Comparison of ENCODE assay signal across 12 mouse cellular contexts in genomic region chr2:51532709-51533414, GRCm38 (mm10).
DNase-seq lines count a peak whose midpoint lies in the region; ATAC-seq and TF ChIP-seq lines count a peak whose summit lies in the region.
"Had no signal": no experiment of that assay in that cellular context is flagged by ENCODE, and none has a peak within 500 bp of the region (broad histone marks: within the 10 kb centered on the region; RNA-seq: fewer than 3 reads in every experiment).

No protein-coding gene starts in this region.

- H3K9me3 ChIP-seq in forebrain, embryonic 10.5 days = no peaks in the 10 kb centered on the region
- H3K9me3 ChIP-seq in forebrain, embryonic 15.5 days = no peaks in the 10 kb centered on the region
- no peaks in the 10 kb centered on the region for H3K9me3 ChIP-seq in intestine, embryonic 16.5 days (ENCODE audit: control insufficient read depth, low read length)
- H3K9me3 ChIP-seq: limb, embryonic 13.5 days had no signal

- H3K4me1 ChIP-seq in forebrain, embryonic 10.5 days = peaks cover 26% of the 10 kb centered on the region
- no peaks in the 10 kb centered on the region for H3K4me1 ChIP-seq in forebrain, embryonic 15.5 days
- peaks cover 14% of the 10 kb centered on the region for H3K4me1 ChIP-seq in intestine, embryonic 16.5 days (ENCODE audit: control insufficient read depth, insufficient read depth, low read length)

- 67% methylated on average over 11 of the region's 11 CpGs for WGBS in forebrain, embryonic 10.5 days
- 77% methylated on average over 11 of the region's 11 CpGs for WGBS in forebrain, embryonic 15.5 days
- 47% methylated on average over 11 of the region's 11 CpGs for WGBS in intestine, embryonic 16.5 days

- TF ChIP-seq CTCF in brain, embryonic 14.5 days (IDR thresholded peaks at IDR 0.05; ENCODE audit: borderline replicate concordance, extremely low read depth, insufficient read depth, insufficient read length) = no peak

- TF ChIP-seq POLR2A in brain, embryonic 14.5 days (IDR thresholded peaks at IDR 0.05; ENCODE audit: borderline replicate concordance, extremely low read depth, insufficient read depth, insufficient read length, poor library complexity, severe bottlenecking) = no peak

- no peak for ATAC-seq in forebrain, embryonic 15.5 days (replicated peaks)
- ATAC-seq in intestine, embryonic 16.5 days = peak; percentile 59; the same call in 1 of the 2 replicates

- H3K9ac ChIP-seq in forebrain, embryonic 15.5 days (replicated peaks) = no peak overlapping the region
- H3K9ac ChIP-seq in intestine, embryonic 16.5 days (ENCODE audit: low read depth, low read length) = no peak overlapping the region
- H3K9ac ChIP-seq: limb, embryonic 13.5 days had no signal

- peak overlapping the region; percentile 62 for H3K27ac ChIP-seq in forebrain, embryonic 10.5 days
- no peak overlapping the region for H3K27ac ChIP-seq in forebrain, embryonic 15.5 days (replicated peaks)
- H3K27ac ChIP-seq in intestine, embryonic 16.5 days (ENCODE audit: low read length) = peak overlapping the region; percentile 72
- H3K27ac ChIP-seq: heart, adult 2 months; limb, embryonic 13.5 days had no signal

- H3K4me3 ChIP-seq in forebrain, embryonic 10.5 days = no peak overlapping the region
- H3K4me3 ChIP-seq in forebrain, embryonic 15.5 days = no peak overlapping the region
- no peak overlapping the region for H3K4me3 ChIP-seq in intestine, embryonic 16.5 days (ENCODE audit: low read length)
- H3K4me3 ChIP-seq: erythroblast, embryonic 14.5 days; heart, adult 2 months; limb, embryonic 13.5 days had no signal

- no peaks in the 10 kb centered on the region for H3K36me3 ChIP-seq in forebrain, embryonic 10.5 days (replicated peaks)
- no peaks in the 10 kb centered on the region for H3K36me3 ChIP-seq in forebrain, embryonic 15.5 days
- no peaks in the 10 kb centered on the region for H3K36me3 ChIP-seq in intestine, embryonic 16.5 days (ENCODE audit: control insufficient read depth, insufficient read depth, low read length)
- H3K36me3 ChIP-seq: limb, embryonic 13.5 days had no signal

- DNase-seq in forebrain, embryonic 10.5 days (ENCODE audit: extremely low spot score, low spot score) = no peak
- peak; percentile 49 for DNase-seq in kidney, postnatal 10 days
- no peak for DNase-seq in kidney, postnatal 25 days
- DNase-seq in brain, embryonic 14.5 days (ENCODE audit: low read depth) = peak; percentile 19
- no peak for DNase-seq in layer of hippocampus, adult 8-10 months (ENCODE audit: low spot score in 2 of 2)
- no peak for DNase-seq in layer of hippocampus, adult 11-12 months (ENCODE audit: low spot score)
- DNase-seq: cerebellum, adult 9-10 months; heart, adult 2 months had no signal

- H3K27me3 ChIP-seq in forebrain, embryonic 10.5 days (ENCODE audit: poor library complexity, severe bottlenecking) = no peaks in the 10 kb centered on the region
- H3K27me3 ChIP-seq in forebrain, embryonic 15.5 days = no peaks in the 10 kb centered on the region
- H3K27me3 ChIP-seq in intestine, embryonic 16.5 days (replicated peaks; ENCODE audit: control insufficient read depth, insufficient read depth, low read length) = no peaks in the 10 kb centered on the region
- H3K27me3 ChIP-seq: limb, embryonic 13.5 days had no signal

- no peak overlapping the region for H3K4me2 ChIP-seq in forebrain, embryonic 15.5 days (replicated peaks)
- H3K4me2 ChIP-seq in intestine, embryonic 16.5 days (ENCODE audit: low read depth, low read length) = no peak overlapping the region
- H3K4me2 ChIP-seq: limb, embryonic 13.5 days had no signal

Comparison
In these comparisons a context has a peak if more than half of its experiments do, and no peak if none do; other contexts are left out.
1. DNase-seq: peak in kidney, postnatal 10 days (single experiment) and brain, embryonic 14.5 days (single experiment); none in forebrain, embryonic 10.5 days (single experiment), kidney, postnatal 25 days (0 of 2), layer of hippocampus, adult 8-10 months (0 of 2) and layer of hippocampus, adult 11-12 months (single experiment).